Mouse (Mus musculus): ENCODE measurements at regions not wholly inside any gene's neighbourhood (a gene's known extent, or its start where the extent isn't known, plus 50 kb on each side); places are given as distances from the start of the nearest gene placed in this dataset.

DNA sequence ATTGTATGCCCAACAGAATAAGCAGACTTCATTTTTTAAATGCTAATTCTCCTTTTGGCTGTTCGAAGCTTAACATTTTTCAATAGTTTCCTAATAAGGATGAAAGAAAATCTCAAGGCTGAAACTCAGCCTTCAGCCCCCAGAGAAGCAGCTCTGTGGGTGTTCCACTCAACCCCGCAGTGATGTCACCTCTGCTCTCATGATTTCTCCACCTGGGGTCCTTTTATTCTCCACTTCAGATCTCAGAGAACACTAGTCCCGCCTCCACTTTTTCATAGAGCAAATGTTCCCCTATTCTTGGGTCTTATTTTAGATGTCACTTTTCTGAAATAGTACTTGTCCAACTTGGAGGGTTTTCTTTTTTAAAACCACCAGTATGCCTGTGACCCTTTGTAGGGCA is 567.3 kb downstream of the Cntn3 start:
- DNase-seq = no peak

DNA sequence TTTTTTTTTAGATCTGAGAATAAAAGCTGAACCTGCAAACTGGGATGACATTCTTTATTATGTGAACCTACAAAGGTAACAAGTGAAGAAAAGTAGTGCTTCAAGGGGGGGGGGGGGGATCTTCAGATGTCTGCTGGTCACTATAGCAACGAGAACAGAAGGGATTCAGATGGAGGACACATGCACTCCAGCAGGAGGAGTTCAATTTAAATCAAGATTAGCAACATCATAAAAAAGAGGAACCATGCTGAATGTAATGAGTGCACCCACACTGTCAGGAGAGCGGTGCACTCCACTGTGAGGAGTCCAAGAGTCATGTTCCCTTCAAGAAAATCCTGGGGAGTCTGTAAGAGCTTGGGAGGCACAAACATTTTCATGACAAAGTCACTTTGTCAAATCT is 574.7 kb downstream of the Cntn3 start:
- no peak for DNase-seq

DNA sequence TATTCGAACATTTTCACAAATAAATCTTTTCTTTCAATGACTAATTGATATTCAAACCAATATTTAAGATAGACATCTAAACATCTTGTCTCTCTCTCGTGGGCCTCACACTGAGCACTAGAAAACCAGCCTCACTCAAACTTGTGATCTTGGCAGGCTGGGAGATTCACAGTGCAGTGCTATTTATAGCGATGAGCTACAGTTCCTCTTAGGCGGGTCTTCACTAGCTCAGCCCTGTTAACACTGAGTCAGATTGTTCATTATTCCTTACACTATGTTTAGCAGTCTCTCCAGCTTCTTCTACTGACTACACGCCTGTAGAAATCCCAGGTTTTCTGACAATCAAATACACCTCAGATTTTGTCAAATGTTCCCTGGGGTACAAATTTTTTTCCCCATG is 575.3 kb downstream of the Cntn3 start:
- DNase-seq = no peak

DNA sequence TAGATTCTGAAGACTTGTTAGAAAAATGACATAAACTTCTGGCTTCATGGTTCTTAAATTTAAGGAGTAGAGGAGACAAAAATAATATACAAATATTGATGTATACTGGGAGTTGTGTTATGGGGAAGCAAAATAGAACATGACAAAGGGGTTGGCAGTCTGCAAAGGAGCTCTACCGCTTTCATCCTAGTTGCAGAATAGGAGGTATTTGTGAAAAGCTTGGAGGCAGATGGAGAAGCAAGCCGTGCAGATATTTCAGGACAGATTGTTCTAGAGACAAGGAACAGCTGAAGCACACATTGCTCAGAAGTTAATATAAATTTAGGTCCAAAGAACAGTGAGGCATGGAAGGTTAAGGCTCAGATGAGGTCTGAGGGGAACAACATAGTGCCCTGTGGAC is 580.1 kb downstream of the Cntn3 start:
- DNase-seq = no peak

DNA sequence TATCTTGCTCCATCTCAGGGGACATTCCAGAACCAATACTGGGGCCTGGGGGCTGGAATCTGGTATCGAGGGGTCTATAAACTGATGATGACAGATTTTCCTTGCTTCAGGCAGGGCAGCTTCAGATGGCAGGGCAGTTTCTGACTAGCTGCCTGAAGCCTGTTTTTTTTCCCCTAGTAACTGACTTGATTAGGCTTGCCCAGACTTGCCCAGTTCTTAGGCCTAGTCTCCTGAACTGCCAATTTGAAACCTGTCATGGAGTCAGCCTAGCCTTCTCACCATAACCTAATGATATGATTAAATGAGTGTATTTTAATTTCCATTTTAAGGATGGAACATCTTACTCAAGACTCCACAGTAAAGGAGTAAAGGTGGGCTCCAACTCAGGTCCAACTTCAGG is 591.2 kb downstream of the Cntn3 start:
- DNase-seq = no peak

DNA sequence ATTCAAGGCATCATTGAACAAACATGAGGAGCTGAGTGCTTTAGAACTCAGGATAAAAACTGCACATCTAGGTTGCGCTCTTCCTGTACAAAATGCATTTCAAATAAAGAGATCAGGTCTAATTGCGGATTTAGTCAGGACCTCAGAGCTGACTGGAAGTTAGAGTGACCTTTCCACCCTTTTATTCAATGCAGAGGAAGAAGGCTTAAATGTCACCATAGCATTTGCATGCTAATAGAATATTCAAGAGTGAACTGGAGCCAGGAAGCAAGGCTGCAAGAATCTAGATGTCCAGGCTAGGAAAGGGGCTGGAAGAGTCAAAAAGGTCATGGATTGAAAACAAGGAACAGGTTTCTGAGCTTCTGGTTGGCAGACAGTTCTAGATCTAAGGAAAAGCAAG is 593.7 kb downstream of the Cntn3 start:
- DNase-seq = no peak

DNA sequence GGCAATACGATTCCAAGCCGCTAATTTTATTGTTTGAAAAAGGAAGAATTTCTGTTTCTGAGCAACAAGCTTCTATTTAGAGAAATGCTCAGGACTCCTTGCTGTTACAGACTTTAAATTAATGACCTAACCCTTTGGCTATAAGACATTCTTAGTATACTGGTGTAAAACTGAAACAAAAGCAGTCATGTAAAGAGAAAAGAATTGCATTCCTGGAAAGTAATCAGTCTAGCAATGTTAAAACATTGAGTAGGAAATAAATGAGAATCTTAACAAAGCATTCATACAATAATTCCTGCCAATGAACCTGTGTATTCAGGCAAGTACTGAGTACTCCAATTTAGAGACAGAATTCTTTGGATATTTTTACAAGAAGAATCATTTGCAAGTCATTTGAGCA is 587.2 kb upstream of the Pdzrn3 start:
- no peak for DNase-seq

DNA sequence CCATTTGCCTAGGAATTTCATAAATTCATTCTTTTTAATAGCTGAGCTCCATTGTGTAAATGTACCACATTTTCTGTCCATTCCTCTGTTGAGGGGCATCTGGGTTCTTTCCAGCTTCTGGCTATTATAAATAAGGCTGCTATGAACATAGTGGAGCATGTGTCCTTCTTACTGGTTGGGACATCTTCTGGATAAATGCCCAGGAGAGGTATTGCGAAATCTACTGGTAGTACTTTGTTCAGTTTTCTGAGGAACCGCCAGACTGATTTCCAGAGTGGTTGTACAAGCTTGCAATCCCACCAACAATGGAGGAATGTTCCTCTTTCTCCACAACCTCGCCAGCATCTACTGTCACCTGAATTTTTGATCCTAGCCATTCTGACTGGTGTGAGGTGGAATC is 583.8 kb upstream of the Pdzrn3 start:
- peak; percentile 74 for DNase-seq

DNA sequence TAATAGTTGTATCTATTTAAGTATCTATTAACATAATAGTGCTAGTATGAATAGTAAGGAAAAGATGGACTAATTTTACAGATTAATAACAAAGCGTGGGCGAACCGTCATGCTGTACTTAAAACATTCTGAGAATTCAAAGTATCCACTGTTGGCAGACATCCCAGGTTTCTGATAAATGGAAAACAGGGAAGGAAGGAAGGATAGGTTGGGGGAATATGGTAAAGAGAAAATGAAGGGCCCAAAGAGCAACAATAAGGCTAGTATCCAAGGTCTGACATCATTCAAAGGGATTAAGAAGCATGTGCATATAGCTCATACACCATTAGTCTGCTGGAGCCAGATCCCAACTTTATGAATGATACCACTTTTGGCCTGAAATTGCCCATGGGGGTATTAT is 572.0 kb upstream of the Pdzrn3 start:
- peak; percentile 5 for DNase-seq

DNA sequence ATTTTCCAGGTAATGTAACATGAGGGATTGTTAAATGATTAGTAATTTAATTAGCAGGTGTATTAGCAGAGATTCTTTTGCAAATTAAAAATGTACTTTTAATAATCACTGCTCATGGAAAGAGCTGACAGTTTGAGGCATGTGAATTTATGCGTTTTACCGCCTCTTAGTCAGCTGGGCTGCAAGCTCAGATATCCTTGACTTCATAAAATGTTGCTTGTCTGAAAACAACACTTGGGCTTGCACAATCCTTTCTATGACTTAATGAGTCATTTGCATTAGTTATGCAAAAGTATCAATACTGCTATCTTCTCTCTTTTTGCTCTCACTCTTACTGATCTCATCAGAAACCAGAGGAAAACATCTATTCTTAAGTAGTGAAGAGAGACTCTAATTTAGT is 571.3 kb upstream of the Pdzrn3 start:
- peak; percentile 29 for DNase-seq

DNA sequence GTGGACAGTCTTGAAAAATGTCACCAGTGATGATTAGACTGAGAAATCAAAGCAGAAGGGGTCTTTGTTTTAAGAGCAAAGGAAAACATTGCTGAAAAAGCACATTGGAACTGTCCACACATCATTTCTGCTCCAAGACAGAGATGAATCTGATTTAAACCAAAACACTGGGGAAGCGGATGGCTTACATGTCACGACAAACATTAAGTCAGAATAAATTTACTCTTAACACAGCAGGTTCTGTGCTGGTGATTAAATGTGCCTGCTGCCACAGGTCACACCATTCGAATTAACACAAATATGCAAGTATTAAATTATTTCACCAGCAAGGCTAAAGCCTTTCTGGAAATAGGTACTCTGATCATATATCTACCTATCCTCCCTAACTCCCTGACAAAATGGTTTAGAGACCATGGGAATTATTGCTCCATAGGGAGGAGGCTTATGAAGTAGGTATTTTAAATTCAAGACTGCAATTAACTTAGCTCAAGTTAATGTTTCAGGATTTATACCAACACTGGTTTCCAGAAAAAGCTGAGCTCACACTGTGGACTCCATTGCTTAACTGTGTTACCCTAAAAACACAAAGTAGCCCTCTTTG is 562.7 kb upstream of the Pdzrn3 start:
- DNase-seq = no peak

DNA sequence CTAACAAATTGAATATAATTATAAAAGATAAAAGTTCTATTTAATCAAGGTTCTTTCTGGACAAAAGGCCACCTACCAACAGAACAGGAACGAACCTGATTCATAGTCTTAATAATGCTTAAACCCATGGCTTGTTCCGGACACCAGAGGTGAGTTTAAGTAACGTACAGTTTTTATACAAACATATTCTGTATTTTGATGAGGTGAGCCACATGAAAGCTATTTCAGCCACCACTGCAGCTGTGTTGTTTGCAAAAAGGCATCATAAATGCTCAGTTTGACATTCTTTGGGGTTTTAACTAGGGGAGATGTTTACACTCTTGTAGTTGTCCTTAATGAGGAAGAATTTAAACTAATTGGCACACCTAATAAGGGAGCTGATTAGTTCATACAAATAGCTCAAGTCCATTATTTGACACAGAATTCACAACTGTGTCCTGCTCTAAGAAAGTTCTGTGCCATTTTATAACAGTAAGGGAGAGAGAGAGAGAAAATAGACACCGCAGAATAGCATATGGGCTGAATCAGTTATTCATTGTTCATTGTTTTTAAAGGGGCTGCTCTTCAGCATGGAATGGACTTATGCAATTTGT is 560.8 kb upstream of the Pdzrn3 start:
- no peak for DNase-seq

DNA sequence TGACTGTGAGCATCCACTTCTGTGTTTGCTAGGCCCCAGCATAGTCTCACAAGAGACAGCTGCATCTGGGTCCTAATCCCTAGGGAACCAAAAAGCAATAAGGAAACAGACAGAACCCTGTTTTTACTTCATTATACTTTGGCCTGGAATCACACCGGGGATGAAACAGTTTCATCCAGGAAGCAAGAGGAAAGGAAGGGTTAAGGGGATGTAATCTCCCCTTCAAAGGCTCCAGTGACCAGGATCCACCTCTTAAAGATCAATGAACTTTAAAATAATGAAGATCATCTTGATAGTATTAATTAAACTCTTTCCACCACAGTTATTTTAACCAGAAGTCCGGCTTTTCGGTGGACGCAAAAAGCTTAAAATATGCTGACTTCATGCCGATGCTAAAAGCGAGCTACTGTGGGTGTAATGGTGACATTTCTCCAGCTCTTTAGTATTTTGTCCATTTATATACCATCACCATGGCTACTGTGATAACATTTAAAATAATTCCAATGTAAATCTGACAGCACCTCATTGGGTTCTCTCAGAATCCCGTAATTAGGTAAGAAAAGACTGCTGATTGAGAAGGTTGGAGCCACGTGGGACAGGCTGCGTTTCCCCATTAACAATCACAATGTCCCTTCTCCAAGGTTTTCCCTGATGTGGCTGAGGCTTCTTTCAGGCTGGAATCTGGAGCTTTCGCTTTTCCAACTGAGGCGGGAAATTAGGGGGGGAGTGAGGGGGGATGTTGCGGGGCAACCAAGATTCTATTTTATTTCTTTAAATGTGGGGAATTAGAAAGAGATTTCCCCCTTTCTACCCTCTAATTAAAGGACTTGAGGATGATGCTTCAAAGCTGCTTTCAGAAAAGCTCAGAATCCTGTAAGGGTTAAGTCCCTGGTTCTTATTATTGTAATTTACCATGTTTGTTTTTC is 560.0 kb upstream of the Pdzrn3 start:
- no peak for DNase-seq

DNA sequence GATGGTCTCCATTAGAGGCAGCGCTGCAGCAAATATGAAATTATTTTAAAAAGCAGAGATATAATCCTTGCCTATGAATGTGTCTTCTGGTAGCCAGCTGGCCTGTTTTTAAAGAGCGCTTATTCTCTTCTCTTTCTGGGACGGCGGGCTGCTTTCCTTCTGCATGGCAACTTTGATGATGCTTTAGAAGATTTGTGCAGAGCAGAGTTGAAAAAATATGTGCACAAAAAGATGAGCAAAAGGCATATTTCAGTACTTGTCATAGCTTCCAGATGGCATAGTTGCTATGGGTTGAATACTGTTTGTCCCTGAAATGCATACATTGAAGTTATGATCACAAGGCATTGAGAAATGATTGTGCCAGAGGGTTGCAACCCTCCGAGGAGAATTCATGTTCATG is 554.1 kb upstream of the Pdzrn3 start:
- DNase-seq = no peak

DNA sequence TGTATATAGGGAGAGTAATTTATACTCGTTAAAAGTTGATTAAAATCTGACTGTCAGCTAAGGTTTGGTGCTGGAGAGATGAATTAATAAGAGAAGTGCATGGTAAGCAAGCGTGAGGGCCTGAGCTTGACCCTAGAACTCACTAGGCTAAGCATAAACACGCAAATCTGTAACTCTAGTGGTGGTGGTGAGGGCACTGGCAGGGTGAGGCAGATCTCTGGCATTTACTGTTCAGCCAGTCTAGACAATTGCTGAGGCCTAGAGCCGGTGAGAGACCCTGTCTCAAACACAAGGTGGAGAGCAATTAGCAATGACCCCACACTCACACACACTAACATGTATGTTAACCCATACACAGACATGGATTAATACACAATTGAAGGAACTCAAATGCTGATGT is 544.0 kb upstream of the Pdzrn3 start:
- DNase-seq = no peak

DNA sequence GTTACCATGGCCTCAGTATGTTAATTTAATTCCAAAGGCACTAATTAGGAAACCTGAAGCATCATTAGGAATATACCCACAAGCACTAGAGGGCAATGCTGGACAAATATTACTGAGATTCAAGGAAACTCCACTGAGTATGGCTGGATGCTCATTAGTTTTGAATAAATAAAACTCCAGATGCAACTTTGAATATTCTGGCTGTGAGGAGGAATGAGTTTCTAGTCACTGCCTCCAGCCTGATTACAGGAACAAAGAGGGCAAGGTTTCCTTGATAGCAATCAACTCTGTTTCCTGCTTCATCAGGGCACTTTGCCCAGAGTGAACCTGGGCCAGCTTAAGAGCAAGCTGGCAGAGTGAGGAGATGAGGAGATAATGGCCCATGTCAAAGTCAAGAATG is 543.5 kb upstream of the Pdzrn3 start:
- DNase-seq = peak; percentile 2

DNA sequence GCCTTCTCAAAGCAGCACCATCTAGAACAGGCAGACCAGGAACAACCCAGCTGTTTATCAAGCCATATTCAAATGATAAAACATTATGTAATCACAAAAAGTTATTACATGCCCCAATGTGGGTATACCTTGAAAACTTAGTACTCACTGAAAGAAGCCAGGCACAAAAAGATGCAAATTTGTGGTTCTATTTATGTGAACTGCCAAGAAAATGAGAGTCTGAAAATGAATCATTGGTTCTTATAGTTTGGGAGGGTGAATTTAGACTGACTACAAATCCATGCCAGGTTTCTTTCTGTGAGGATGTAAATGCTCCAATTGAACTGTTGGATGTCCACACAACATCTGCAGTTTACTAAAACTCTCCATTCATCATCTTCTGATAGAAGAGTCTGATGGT is 541.2 kb upstream of the Pdzrn3 start:
- no peak for DNase-seq

DNA sequence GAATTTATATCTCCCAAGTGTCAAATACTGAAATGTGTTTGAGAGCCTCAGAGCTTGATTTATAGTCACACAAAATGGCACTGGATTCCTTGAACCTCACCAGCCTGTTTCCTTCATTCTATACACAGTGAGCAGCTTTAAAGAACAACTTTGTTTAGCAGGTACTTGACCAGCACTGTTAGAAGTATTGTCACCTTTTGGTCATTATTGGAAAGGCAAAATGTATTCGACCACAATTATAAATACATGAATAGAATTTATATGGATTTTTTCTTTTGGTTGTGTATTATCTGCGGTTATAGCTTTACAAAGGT is 527.3 kb upstream of the Pdzrn3 start:
- no peak for DNase-seq

DNA sequence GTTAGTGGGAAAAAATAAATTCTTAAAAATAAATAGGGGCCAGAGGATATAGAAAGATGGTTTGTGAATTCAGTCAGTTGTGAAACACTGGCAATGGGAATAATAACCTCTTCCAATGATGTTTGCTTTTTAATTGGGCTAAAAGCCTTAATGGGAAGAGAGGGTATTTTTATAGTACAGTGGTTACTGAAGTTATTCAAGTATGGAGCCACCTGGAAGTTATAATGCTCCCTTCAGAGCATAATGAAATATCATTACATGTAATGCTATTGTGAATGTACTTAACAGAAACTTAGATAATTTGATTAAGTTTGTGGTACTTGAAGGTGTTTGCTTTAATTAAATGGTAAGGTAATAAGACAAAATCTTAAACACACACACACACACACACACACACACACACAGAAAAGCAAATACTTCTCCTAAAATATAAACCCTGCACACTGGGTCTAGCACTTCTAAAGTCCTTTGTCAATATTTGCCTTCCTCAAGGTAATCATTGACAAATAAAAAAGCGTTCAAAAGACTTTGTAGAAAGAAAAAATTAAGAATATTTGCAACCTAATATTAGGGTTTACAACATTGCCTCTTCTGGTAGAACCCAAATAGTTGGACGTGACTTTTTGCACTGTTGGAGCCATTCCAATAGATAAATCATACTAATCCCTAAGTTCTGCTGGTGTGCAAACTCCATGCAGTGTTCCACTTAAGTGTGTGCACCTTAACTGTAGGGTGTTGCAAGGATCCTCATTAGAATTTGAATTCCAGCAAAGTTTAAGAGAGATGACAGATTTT is 526.7 kb upstream of the Pdzrn3 start:
- DNase-seq = no peak

DNA sequence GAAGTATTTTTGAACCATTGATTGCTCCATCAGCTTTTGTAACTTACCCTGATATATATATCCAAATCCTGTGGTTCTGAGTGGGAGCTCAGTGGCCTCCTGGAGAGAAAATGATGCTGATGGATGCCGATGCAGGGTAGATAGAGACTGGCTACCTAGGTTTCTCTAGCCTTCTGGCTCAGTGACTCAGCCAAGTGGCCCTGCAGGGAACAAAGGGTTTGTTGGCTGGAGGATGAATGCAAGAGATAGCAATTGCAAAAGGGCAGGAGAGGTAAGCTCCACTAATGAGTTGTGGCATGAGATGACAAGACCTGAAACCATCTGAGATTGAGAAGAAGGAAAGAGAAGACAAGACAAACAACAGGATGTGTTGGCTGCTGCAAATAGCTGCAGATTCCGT is 524.6 kb upstream of the Pdzrn3 start:
- DNase-seq = no peak

DNA sequence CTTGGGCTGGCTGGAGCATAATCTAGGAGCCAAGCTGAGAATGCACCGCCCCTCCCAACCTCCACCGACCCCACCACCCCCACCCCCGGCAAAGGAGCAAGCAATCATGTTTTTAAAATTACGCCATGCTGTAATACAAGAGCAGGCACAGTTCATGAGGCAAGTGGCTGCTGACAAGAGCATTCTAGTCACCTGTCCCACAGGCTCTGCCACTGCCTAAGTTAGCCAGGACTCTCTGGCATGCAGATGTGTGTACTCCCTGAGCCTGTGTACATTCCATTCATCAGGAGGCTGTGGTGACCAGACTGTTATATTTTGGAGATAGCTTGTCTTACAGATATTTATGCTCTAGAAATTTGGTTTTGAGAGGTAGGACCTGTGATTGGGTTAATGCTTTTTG is 520.8 kb upstream of the Pdzrn3 start:
- no peak for DNase-seq

DNA sequence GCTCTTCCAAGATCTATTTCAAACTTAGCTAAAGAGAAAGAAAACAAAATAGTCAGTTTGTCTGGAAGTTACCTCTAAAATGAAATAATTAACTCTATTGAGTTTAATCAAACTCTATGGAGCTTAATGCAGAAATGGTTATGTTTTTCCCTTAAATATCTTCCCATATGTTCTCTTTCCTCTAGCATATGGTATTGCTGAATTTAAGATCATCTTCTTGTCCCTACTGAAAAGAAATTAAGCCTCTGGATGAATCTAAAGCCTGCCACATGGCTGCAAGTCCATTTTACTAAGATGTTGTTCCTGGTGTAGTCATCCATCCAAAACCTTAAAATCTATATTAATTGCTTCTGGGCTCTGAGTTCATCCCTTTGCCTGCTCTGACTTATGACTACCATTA is 513.0 kb upstream of the Pdzrn3 start:
- no peak for DNase-seq

DNA sequence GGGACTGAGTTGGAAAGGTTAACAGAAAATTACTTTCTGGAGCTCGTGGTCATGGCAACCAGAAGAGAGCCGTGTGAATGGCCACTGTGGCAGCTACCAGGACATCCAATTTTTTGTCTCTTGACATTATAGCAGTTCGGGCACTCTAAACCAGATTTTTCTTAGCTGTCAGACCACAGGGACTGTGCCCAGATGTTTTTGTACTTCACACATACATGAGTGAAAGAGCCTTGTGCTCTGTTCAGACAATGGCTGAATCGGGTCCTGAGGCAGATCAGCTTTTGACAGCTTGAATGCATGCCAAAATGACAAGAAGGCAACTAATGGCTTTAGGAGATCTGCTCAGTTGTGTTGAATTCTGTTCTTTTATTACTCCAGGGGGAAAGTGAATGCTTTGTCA is 505.2 kb upstream of the Pdzrn3 start:
- no peak for DNase-seq

All from adrenal gland, adult 2 months (tissue).